Mouse (Mus musculus) lung, postnatal 0 days (tissue): Measurements from ENCODE around the gene Rhbdl3.

ENCODE experiments used
- CTCF ChIP-seq: IDR thresholded peaks from 2 replicates; pipeline ENCODE4 v1.5.1; 2016; ENCODE audit warnings: antibody characterized with exemption, mild to moderate bottlenecking
- EP300 ChIP-seq: IDR thresholded peaks from 2 replicates; pipeline ENCODE4 v1.6.1; 2016; ENCODE audit warnings: antibody characterized with exemption, mild to moderate bottlenecking, control low read depth

- no peak for TF ChIP-seq CTCF
- no peak for TF ChIP-seq EP300
Observed at GRCm38 (mm10) chr11:80302536-80302935, 1.8 kb downstream of the Rhbdl3 start.
